Mouse (Mus musculus) lung, adult 2 months (tissue): ENCODE results near the gene Ear14.
A peak's percentile ranks its signal among the peaks of the same experiment; 100 is the strongest.
"Not testable (repeated sequence)": the region's sequence is repeated elsewhere in the genome, so short reads cannot be mapped to it uniquely, and the experiment has no call there.

Source experiments
- CTCF ChIP-seq: fragments of 200-500 bp; IDR thresholded peaks from 2 replicates; pipeline ENCODE4 v1.5.1; 2011; ENCODE audit warnings: mild to moderate bottlenecking, low read length, control low read depth; ENCODE audit not compliant: insufficient read depth
- POLR2A ChIP-seq: fragments of 200-500 bp; IDR thresholded peaks from 2 replicates; pipeline ENCODE4 v1.6.1; 2011; ENCODE audit warnings: low read depth, mild to moderate bottlenecking, control low read depth, low read length, borderline replicate concordance; ENCODE audit errors: extremely low read depth

- TF ChIP-seq POLR2A: not testable (repeated sequence)
- peak; percentile 73 for TF ChIP-seq CTCF
These were observed 30.9 kb upstream of the Ear14 start for GRCm38 (mm10) chr14:51172095-51172865.
